Mouse (Mus musculus): Measurements from ENCODE around the gene Kif23.
A peak's percentile ranks its signal among the peaks of the same experiment; 100 is the strongest.

DNA sequence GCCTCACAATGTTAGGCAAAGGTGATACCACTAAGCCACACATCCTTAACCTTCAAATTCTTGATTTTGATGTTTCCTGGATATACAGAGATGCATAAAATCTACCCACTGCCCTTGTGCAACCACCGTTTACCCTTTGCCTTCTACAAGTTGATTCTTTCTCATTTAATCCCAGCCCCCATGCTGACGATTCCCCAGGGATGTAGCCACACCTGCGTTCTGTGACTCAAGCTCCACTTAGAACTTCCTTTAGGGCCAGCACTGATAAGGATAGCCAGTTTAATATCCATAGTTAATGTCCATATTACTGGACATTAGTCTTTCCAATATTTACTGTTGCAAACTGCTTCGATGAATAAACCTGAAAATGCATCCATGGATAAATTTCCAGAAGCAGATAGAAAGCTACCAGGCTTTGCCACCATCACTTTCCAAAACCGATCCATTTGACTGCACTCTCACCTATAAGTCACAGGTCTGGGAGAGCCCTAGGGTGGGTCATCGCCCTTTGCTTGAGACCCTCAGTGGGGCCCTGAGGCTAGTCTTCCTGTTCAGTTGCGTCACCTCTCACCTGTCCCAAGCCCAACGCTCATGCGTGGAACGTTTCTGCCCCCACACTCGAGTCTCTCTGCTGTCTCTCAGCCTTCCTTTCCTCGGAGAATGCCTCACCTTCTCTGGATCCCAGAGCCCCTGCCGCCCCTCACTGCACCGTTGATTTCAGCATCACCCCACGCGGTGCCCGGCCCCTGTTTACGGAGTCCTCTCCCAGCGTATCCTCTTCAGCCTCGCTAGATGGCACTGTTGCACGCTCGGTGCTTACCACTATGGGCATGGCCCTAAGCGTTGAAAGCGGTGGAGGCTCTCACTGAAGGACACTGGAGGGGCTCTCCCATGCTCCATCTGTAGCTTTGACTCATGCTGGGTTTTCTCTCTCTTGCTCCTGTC lies 1.1 kb upstream of the Kif23 start:
- TF ChIP-seq EP300 (IDR thresholded peaks at IDR 0.05; ENCODE audit: insufficient read depth, low read depth, low read length) (0 out of 2 replicates have a peak, but pooled peaks have one; percentile 15), CTCF (IDR thresholded peaks at IDR 0.05; ENCODE audit: low read depth, low read length) (peak; percentile 90), POLR2A (IDR thresholded peaks at IDR 0.05; ENCODE audit: insufficient read depth, low read length) (no peak)
